Mouse (Mus musculus) liver, postnatal 0 days (tissue): ENCODE results near the gene Tbc1d8. TPM values are rescaled to one million over a fixed set of nuclear protein-coding genes. Genes with fewer than 3 reads are reported as not detected.

ENCODE experiments used
- ATAC-seq: fragments of 200-750 bp; cut with Nextera tagmentation; 2 replicates; pipeline ENCODE4 v1.8.0; 2017; ENCODE audit warnings: mild to moderate bottlenecking, moderate library complexity
- DNase-seq: peaks from one replicate; pipeline ENCODE4 v3.0.0-alpha.2; 2016
- H3K27ac ChIP-seq: fragments of 300-500 bp; sonication (generic); 2 replicates; pipeline ENCODE4 v1.5.1; 2014; ENCODE audit warnings: antibody characterized with exemption, moderate library complexity, mild to moderate bottlenecking, low read depth
- H3K27me3 ChIP-seq: fragments of 300-500 bp; sonication (generic); 2 replicates; pipeline ENCODE4 v1.6.1; 2014; ENCODE audit warnings: low read length, control low read depth, mixed read lengths; ENCODE audit not compliant: insufficient read depth
- H3K36me3 ChIP-seq: fragments of 300-500 bp; sonication (generic); replicated peaks from 2 replicates; pipeline ENCODE4 v1.6.1; 2014; ENCODE audit warnings: mild to moderate bottlenecking, control low read depth, low read length, moderate library complexity, mixed read lengths; ENCODE audit not compliant: insufficient read depth
- H3K4me1 ChIP-seq: fragments of 300-500 bp; sonication (generic); 2 replicates; pipeline ENCODE4 v1.6.1; 2014; ENCODE audit warnings: antibody characterized with exemption, mild to moderate bottlenecking, control low read depth; ENCODE audit not compliant: insufficient read depth
- H3K4me2 ChIP-seq: fragments of 300-500 bp; sonication (generic); 2 replicates; pipeline ENCODE4 v1.6.1; 2014; ENCODE audit warnings: low read depth, mild to moderate bottlenecking, low read length, moderate library complexity, mixed read lengths
- H3K4me3 ChIP-seq: fragments of 300-500 bp; sonication (generic); 2 replicates; pipeline ENCODE4 v1.5.1; 2014; ENCODE audit warnings: low read depth, low read length
- H3K9ac ChIP-seq: fragments of 300-500 bp; sonication (generic); replicated peaks from 2 replicates; pipeline ENCODE4 v1.6.1; 2014; ENCODE audit warnings: mild to moderate bottlenecking, moderate library complexity
- H3K9me3 ChIP-seq: fragments of 300-500 bp; sonication (generic); 2 replicates; pipeline ENCODE4 v1.6.1; 2016; ENCODE audit warnings: mild to moderate bottlenecking, control low read depth, low read length, mixed read lengths
- CTCF ChIP-seq: sonication (generic); IDR thresholded peaks from 2 replicates; pipeline ENCODE4 v1.5.1; 2016; ENCODE audit warnings: antibody characterized with exemption, low read depth
- EP300 ChIP-seq: IDR thresholded peaks from 2 replicates; pipeline ENCODE4 v1.6.1; 2016; ENCODE audit warnings: antibody characterized with exemption, low read depth, mild to moderate bottlenecking
- WGBS: fragments of 180-500 bp; shearing (Covaris S2); extraction: QIAGEN DNeasy Blood & Tissue Kit; methylation state at CpG from one replicate; pipeline ENCODE4 v1.1.7; 2014; ENCODE audit not compliant: insufficient replicate concordance; 5-methylcytosine and 5-hydroxymethylcytosine counted together
- polyA plus RNA-seq: library from polyadenylated mRNA; unstranded; fragments of >200 nt; fragmentation: Nextera tagmentation; extraction: Ambion mirVana; gene quantifications from 2 replicates; pipeline ENCODE4 v1.2.1, GENCODE M21; 2015

The Tbc1d8 gene
- polyA plus RNA-seq, 1 experiment from 2014 or later = 8.8 TPM

GRCm38 (mm10) chr1:39392189-39392588 is 86.4 kb downstream of the Tbc1d8 start:
- no peak overlapping the region for H3K4me2 ChIP-seq
- no peak overlapping the region for H3K9ac ChIP-seq
- H3K27ac ChIP-seq = no peak overlapping the region
- H3K36me3 ChIP-seq = peaks cover 65% of the 10 kb centered on the region
- H3K4me1 ChIP-seq = peaks cover 9% of the 10 kb centered on the region; the same call in 1 of the 2 replicates
- peak; percentile 94 for TF ChIP-seq CTCF
- TF ChIP-seq EP300 = no peak
- H3K4me3 ChIP-seq = no peak overlapping the region
- ATAC-seq (peak; percentile 40), DNase-seq (peak; percentile 84)
- H3K9me3 ChIP-seq = peaks cover under 1% of the 10 kb centered on the region
- whole genome bisulfite sequencing = 79% methylated on average over 3 of the region's 3 CpGs
- no peaks in the 10 kb centered on the region for H3K27me3 ChIP-seq

- Histone ChIP-seq H3K27me3 (no peaks in the 10 kb centered on the region), H3K4me2 (no peak overlapping the region), H3K4me1 (peaks cover 9% of the 10 kb centered on the region; the same call in 1 of the 2 replicates), H3K9ac (no peak overlapping the region), H3K27ac (no peak overlapping the region), H3K9me3 (no peaks in the 10 kb centered on the region), H3K4me3 (no peak overlapping the region), H3K36me3 (peaks cover 60% of the 10 kb centered on the region)
- DNase-seq (no peak), ATAC-seq (no peak)
- TF ChIP-seq CTCF = no peak
- no peak for TF ChIP-seq EP300
- WGBS = 86% methylated on average over 6 of the region's 6 CpGs
These were observed 86.9 kb downstream of the Tbc1d8 start for GRCm38 (mm10) chr1:39391652-39392051.

- WGBS = 65% methylated on average over 11 of the region's 11 CpGs
- peak overlapping the region; percentile 24 for H3K4me2 ChIP-seq
- H3K9me3 ChIP-seq = no peaks in the 10 kb centered on the region
- peaks cover 9% of the 10 kb centered on the region for H3K4me1 ChIP-seq
- H3K27ac ChIP-seq = no peak overlapping the region
- no peak overlapping the region for H3K9ac ChIP-seq
- no peak overlapping the region for H3K4me3 ChIP-seq
- H3K27me3 ChIP-seq = no peaks in the 10 kb centered on the region
- peaks cover 68% of the 10 kb centered on the region for H3K36me3 ChIP-seq
- ATAC-seq (no peak), DNase-seq (no peak)
- TF ChIP-seq EP300 (no peak), CTCF (no peak)
These were observed 89.2 kb downstream of the Tbc1d8 start for GRCm38 (mm10) chr1:39389338-39389737.

GRCm38 (mm10) chr1:39388163-39388562 is 90.4 kb downstream of the Tbc1d8 start:
- Histone ChIP-seq H3K36me3 (peaks cover 61% of the 10 kb centered on the region), H3K4me3 (no peak overlapping the region), H3K27ac (0 out of 2 replicates have a peak overlapping the region, but pooled peaks have one; percentile 11), H3K4me2 (no peak overlapping the region), H3K9ac (no peak overlapping the region), H3K4me1 (peaks cover 7% of the 10 kb centered on the region), H3K9me3 (no peaks in the 10 kb centered on the region), H3K27me3 (no peaks in the 10 kb centered on the region)
- DNase-seq (no peak), ATAC-seq (peak; percentile 75)
- TF ChIP-seq CTCF (no peak), EP300 (no peak)
- WGBS = 74% methylated on average over 2 of the region's 2 CpGs

- ATAC-seq = no peak
- no peaks in the 10 kb centered on the region for H3K9me3 ChIP-seq
- peaks cover 58% of the 10 kb centered on the region for H3K36me3 ChIP-seq
- H3K27me3 ChIP-seq = no peaks in the 10 kb centered on the region
- 0 out of 2 replicates have a peak overlapping the region, but pooled peaks have one; percentile 11 for H3K27ac ChIP-seq
- H3K9ac ChIP-seq = no peak overlapping the region
- TF ChIP-seq EP300 (no peak), CTCF (no peak)
- no peak overlapping the region for H3K4me2 ChIP-seq
- H3K4me1 ChIP-seq = peaks cover 5% of the 10 kb centered on the region
- H3K4me3 ChIP-seq = no peak overlapping the region
- WGBS = 85% methylated on average over 4 of the region's 4 CpGs
- DNase-seq = no peak
These were observed 91.1 kb downstream of the Tbc1d8 start for GRCm38 (mm10) chr1:39387497-39387896.

- no peak for ATAC-seq
- Histone ChIP-seq H3K9ac (no peak overlapping the region), H3K36me3 (peaks cover 51% of the 10 kb centered on the region), H3K27ac (no peak overlapping the region), H3K9me3 (no peaks in the 10 kb centered on the region), H3K4me3 (no peak overlapping the region), H3K4me1 (peaks cover 4% of the 10 kb centered on the region), H3K27me3 (no peaks in the 10 kb centered on the region), H3K4me2 (no peak overlapping the region)
- DNase-seq = no peak
- TF ChIP-seq CTCF (no peak), EP300 (no peak)
- 65% methylated on average over 3 of the region's 3 CpGs for WGBS
These were observed 92.1 kb downstream of the Tbc1d8 start for GRCm38 (mm10) chr1:39386456-39386855.

GRCm38 (mm10) chr1:39384914-39385313 is 93.6 kb downstream of the Tbc1d8 start:
- ATAC-seq (no peak), DNase-seq (no peak)
- no peak for TF ChIP-seq CTCF
- TF ChIP-seq EP300 = no peak
- WGBS = 51% methylated on average over 9 of the region's 9 CpGs
- H3K4me2 ChIP-seq = no peak overlapping the region
- no peaks in the 10 kb centered on the region for H3K9me3 ChIP-seq
- no peak overlapping the region for H3K27ac ChIP-seq
- peaks cover 54% of the 10 kb centered on the region for H3K36me3 ChIP-seq
- peaks cover 4% of the 10 kb centered on the region for H3K4me1 ChIP-seq
- no peak overlapping the region for H3K4me3 ChIP-seq
- no peak overlapping the region for H3K9ac ChIP-seq
- H3K27me3 ChIP-seq = no peaks in the 10 kb centered on the region
